Mouse (Mus musculus) midbrain, embryonic 15.5 days (tissue): ENCODE results near the gene Smyd5. TPM values are rescaled to one million over a fixed set of nuclear protein-coding genes. Genes with fewer than 3 reads are reported as not detected.

Experiments used
- ATAC-seq: fragments of 200-750 bp; cut with Nextera tagmentation; replicated peaks from 2 replicates; pipeline ENCODE4 v1.8.0; 2017; ENCODE audit warnings: moderate TSS enrichment
- H3K27ac ChIP-seq: fragments of 300-500 bp; sonication (generic); 2 replicates; pipeline ENCODE4 v1.5.1; 2015; ENCODE audit warnings: mild to moderate bottlenecking, inconsistent platforms
- H3K27me3 ChIP-seq: fragments of 300-500 bp; sonication (generic); replicated peaks from 2 replicates; pipeline ENCODE4 v1.6.1; 2015; ENCODE audit warnings: inconsistent platforms
- H3K36me3 ChIP-seq: fragments of 300-500 bp; sonication (generic); replicated peaks from 2 replicates; pipeline ENCODE4 v1.6.1; 2015; ENCODE audit warnings: inconsistent platforms
- H3K4me1 ChIP-seq: fragments of 300-500 bp; sonication (generic); 2 replicates; pipeline ENCODE4 v1.6.1; 2015; ENCODE audit warnings: inconsistent platforms
- H3K4me2 ChIP-seq: fragments of 300-500 bp; sonication (generic); 2 replicates; pipeline ENCODE4 v1.6.1; 2015; ENCODE audit warnings: inconsistent platforms, mild to moderate bottlenecking, moderate library complexity
- H3K4me3 ChIP-seq: fragments of 300-500 bp; sonication (generic); 2 replicates; pipeline ENCODE4 v1.5.1; 2015; ENCODE audit warnings: mild to moderate bottlenecking, inconsistent platforms
- H3K9ac ChIP-seq: fragments of 300-500 bp; sonication (generic); 2 replicates; pipeline ENCODE4 v1.6.1; 2015; ENCODE audit warnings: mild to moderate bottlenecking, inconsistent platforms
- H3K9me3 ChIP-seq: fragments of 300-500 bp; sonication (generic); 2 replicates; pipeline ENCODE4 v1.6.1; 2016; ENCODE audit warnings: inconsistent platforms
- WGBS: fragments of 180-500 bp; shearing (Covaris S2); methylation state at CpG from one replicate; pipeline ENCODE4 v1.1.7; 2015; ENCODE audit warnings: mixed read lengths; 5-methylcytosine and 5-hydroxymethylcytosine counted together
- polyA plus RNA-seq: library from polyadenylated mRNA; unstranded; fragments of >200 nt; fragmentation: Nextera tagmentation; extraction: Ambion mirVana; gene quantifications from 2 replicates; pipeline ENCODE4 v1.2.1, GENCODE M21; 2015

Gene Smyd5
- polyA plus RNA-seq, 1 experiment from 2014 or later = 73.2 TPM

DNA sequence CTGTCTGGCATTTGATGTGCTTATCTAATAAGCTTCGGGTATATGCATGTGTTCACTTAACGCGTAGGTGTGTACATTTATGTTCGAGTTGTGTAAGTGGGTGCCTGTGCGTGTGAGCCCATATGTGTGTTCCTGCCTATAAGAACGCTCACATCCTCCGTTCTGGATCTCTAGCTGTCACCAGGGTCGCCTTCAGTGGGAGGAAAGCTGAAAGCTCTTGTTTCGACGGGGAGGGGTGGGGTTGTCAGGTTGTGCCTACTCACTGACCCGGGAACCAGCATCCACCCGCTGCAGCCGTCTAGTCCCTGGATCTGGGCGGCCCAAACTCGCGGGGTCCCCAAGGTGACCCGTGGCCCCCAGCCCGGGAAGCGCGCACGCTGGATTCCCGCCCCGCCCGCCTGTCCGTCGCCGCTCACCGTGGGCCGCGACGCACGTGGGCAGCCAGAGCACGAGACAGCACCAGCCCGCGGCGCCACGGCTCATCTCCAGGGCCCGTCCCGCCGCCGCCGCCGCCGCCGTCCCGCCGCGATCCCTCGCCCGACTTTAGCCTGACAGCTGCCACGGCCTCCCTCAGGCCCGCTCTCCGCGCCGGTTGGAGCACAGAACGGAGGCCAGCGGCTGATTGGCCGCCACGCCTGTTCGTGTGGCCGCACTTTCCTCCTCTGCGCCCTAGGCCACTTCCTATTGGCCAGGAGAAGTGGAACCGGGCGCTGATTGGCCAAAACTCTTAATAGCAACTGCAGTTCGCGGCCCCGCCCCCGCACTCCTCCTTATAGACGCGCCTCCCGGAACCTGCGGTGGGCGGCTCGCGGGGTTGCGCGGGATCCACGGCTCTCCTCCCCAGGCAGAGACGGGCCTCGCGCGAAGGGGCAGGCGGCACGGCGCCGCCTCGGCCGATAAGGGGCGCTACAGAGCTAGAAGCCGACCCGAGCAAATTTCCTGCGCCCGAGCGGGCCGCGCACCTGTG, 19.2 kb downstream of the Smyd5 start, which contains the start of gene Cct7:
Gene Cct7 (plus strand): TSS at position 818 of the 967 bp plus-strand sequence.
- Histone ChIP-seq H3K27me3 (no peaks in the 10 kb centered on the region), H3K27ac (peak within 1 kb of the TSS; percentile 88), H3K4me1 (peaks cover 40% of the 10 kb centered on the region), H3K4me3 (peak within 1 kb of the TSS; percentile 78), H3K36me3 (0 out of 2 replicates have a peak, but pooled peaks cover 5% of the 10 kb centered on the region), H3K9me3 (no peaks in the 10 kb centered on the region), H3K4me2 (peak within 1 kb of the TSS; percentile 89), H3K9ac (peak within 1 kb of the TSS; percentile 78)
- 2% methylated on average over 96 of the region's 96 CpGs for WGBS
- peak; percentile 93 for ATAC-seq

DNA sequence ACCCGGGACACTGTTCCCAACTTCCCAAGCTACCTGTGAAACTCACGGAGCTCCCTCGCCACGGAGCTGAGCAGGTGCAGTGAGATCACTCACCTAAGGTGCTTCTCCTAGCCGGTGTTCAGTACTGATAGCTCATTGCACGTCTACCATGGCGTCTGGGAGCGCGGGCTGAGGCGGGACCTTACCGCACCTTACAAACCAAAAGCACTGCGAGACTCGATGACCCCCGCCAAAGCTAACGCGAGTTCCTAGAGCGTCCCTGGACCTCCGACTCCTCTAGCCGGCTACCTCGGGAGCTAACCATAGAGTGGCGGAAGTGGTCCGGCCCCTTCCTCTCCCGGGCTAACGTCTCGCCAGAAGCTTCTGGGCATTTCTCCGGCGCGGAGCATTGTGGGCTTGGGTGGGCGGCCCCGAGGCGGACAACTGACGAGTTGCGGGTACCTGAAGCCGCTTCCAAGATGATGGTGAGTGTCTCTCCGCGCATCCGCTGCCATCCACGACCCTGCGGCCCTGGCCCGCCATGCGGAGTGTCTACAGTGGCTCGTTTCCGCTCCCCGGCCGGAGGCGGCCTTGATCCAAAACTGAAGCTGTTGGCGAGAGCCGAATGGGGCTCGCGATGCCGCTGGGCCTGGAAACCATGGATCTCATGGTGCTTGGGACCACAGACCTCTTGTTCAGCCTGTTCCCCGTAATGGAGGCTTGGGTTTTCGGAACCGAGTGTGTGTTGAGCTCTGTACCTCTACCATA, 20.0 kb downstream of the Smyd5 start, which contains the start of gene Pradc1:
Gene Pradc1 (minus strand): TSS at position 307 of the 747 bp plus-strand sequence.
- Histone ChIP-seq H3K4me2 (peak within 1 kb of the TSS; percentile 89), H3K27me3 (no peaks in the 10 kb centered on the region), H3K9me3 (no peaks in the 10 kb centered on the region), H3K36me3 (no peaks in the 10 kb centered on the region), H3K4me1 (peaks cover 47% of the 10 kb centered on the region), H3K4me3 (peak within 1 kb of the TSS; percentile 78), H3K9ac (peak within 1 kb of the TSS; percentile 78), H3K27ac (peak within 1 kb of the TSS; percentile 88)
- under 1% methylated on average over 54 of the region's 54 CpGs for WGBS
- peak; percentile 95 for ATAC-seq

DNA sequence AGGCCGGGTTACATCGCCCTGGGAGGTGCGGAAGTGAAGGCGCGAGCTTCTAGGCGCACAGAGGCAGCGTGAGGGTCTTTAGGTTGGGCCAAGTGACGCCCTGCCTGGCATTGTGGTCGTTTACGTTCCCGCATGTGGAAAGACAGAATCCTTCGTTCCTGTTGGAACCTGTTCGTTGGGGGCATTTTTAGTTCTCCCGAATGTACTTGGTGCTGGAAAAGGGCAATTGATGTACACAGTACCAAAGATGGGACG, 20.5 kb downstream of the Smyd5 start:
- H3K27ac ChIP-seq = peak overlapping the region; percentile 88
- peaks cover 47% of the 10 kb centered on the region for H3K4me1 ChIP-seq
- peak overlapping the region; percentile 78 for H3K4me3 ChIP-seq
- no peaks in the 10 kb centered on the region for H3K9me3 ChIP-seq
- peak overlapping the region; percentile 78 for H3K9ac ChIP-seq
- under 1% methylated on average over 15 of the region's 15 CpGs for WGBS
- ATAC-seq = no peak; the same call in 1 of the 2 replicates
- no peaks in the 10 kb centered on the region for H3K27me3 ChIP-seq
- peak overlapping the region; percentile 89 for H3K4me2 ChIP-seq
- H3K36me3 ChIP-seq = no peaks in the 10 kb centered on the region

DNA sequence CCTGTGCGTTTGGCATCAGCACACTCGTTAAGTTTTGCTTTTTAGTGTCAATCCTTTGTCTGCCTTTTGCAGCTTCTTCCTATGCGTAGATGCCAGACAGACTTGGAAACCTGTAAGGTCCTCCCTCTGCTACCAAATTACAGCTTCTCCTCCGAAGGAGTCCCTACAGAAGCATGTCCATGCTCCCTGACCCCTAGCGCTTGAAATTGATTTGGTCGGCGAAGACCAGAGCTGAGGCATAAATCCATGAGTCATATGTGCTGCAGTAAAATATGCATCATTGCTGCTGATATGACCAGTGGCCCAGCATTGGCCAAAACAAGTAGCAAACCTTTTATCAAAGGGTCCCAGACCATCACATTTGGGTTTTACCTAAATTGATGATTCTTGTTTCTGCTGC, 21.0 kb downstream of the Smyd5 start:
- H3K4me2 ChIP-seq = peak overlapping the region; percentile 89
- H3K27me3 ChIP-seq = no peaks in the 10 kb centered on the region
- no peaks in the 10 kb centered on the region for H3K9me3 ChIP-seq
- H3K36me3 ChIP-seq = no peaks in the 10 kb centered on the region
- peak overlapping the region; percentile 78 for H3K9ac ChIP-seq
- peaks cover 47% of the 10 kb centered on the region for H3K4me1 ChIP-seq
- H3K4me3 ChIP-seq = peak overlapping the region; percentile 78
- WGBS = 10% methylated on average over 7 of the region's 7 CpGs
- peak overlapping the region; percentile 88 for H3K27ac ChIP-seq
- ATAC-seq = no peak

DNA sequence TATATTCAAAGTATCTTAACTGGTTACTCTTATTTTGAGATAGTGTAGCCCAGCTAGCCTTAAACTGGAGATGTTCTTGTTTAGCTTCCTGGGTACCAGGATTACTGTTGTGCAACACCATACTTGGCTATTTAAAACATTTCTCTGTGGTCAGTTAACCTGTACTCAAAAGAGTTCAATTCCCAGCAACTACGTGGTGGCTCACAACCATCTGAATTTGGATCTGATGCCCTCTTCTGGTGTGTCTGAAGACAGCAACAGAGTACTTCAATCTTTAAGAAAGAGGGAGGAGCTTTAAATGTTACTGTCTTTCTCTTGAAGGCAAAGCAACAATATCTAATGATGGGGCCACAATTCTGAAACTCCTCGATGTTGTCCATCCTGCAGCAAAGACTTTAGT, 27.8 kb downstream of the Smyd5 start:
- no peaks in the 10 kb centered on the region for H3K9me3 ChIP-seq
- H3K4me3 ChIP-seq = no peak overlapping the region
- WGBS = 93% methylated on average over 2 of the region's 2 CpGs
- no peak overlapping the region for H3K27ac ChIP-seq
- peaks cover 51% of the 10 kb centered on the region for H3K36me3 ChIP-seq
- H3K9ac ChIP-seq = no peak overlapping the region
- peaks cover 19% of the 10 kb centered on the region for H3K4me1 ChIP-seq
- H3K27me3 ChIP-seq = no peaks in the 10 kb centered on the region
- no peak overlapping the region for H3K4me2 ChIP-seq
- no peak for ATAC-seq

DNA sequence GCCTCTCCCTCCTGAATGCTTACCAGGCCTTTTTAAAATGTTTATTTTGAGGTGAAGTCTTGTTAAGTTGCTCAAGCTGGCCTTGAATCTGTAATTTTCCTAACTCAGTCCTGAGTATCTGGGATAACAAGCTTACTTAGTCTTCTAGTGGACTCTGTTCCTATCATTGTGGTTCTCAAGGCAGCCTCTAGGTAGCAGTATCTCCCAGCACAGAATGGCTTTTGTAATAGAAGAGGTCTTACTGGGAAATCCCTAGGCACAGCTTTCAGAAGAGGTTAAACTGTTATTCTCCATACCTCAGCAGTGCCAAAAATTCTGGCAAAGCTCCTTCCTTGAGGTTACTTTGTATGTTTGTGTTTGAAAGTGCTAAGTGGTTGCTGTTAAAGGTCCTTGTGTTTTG, 33.6 kb downstream of the Smyd5 start:
- Histone ChIP-seq H3K9me3 (no peaks in the 10 kb centered on the region), H3K9ac (no peak overlapping the region), H3K27ac (no peak overlapping the region), H3K36me3 (peaks cover 73% of the 10 kb centered on the region), H3K4me3 (no peak overlapping the region), H3K4me1 (no peaks in the 10 kb centered on the region), H3K27me3 (no peaks in the 10 kb centered on the region), H3K4me2 (no peak overlapping the region)
- ATAC-seq = no peak

DNA sequence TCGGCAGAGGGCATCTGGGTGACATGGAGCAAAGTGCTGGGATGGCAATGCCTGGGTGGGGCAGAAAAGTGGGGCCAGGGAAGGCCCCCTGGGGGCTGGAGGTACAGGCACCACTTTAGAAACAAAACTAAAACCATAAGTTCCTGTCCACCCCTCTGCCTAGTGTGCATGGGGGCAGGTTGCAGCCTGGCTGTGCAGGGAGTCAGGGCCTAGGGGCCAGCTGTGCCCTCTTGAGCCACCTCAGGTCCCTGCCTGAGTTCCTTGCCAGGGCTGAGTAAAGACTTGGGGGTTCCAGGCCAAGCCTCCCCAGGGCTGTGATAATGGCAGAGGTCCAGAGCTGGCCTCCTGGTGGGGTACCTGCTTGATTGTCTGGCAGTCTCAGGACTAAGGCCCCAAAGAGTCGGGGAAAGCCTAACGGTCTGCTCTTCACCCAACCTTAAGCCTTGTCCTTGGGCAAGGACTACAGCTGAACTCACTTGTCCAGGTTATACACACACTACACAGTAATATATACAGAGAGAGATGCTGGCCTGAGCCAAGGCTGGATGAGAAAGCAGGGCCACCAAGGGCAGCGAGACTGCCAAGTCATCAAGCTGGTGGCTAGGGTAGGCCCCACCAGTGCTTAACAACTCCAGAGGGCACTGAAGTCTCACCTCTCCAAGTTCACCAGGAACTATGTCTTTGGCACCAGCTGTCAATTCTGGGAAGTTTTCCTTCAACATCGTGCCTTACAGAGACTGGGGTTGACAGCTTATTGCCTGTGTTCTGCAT, 38.1 kb downstream of the Smyd5 start:
- H3K4me3 ChIP-seq = no peak overlapping the region
- H3K27me3 ChIP-seq = no peaks in the 10 kb centered on the region
- H3K9me3 ChIP-seq = no peaks in the 10 kb centered on the region
- H3K4me1 ChIP-seq = no peaks in the 10 kb centered on the region
- peaks cover 39% of the 10 kb centered on the region for H3K36me3 ChIP-seq
- no peak for ATAC-seq
- H3K9ac ChIP-seq = no peak overlapping the region
- 77% methylated on average over 5 of the region's 5 CpGs for WGBS
- H3K27ac ChIP-seq = no peak overlapping the region
- no peak overlapping the region for H3K4me2 ChIP-seq

DNA sequence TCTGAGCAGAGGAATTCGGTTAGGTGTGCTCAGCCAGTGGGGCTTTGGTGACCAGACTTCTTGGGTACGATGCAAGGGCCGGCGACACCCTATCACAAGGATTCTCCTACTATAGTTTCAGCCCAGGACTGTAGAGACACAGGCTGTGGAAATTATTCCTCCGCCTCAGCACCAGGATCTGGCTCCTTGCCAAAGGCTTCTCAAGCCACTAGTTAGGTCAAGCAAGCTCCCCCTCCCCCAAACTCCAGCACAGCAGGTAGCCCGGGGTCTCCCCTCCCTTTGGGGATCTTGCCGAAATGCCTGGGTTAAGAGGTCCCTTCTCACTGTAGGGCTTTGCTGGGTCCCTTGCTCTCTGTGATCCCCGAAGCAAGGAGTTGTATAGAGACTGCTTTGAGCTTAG, 40.2 kb downstream of the Smyd5 start:
- Histone ChIP-seq H3K9ac (no peak overlapping the region), H3K36me3 (peaks cover 24% of the 10 kb centered on the region), H3K27me3 (no peaks in the 10 kb centered on the region), H3K9me3 (no peaks in the 10 kb centered on the region), H3K4me2 (no peak overlapping the region), H3K27ac (no peak overlapping the region), H3K4me3 (no peak overlapping the region), H3K4me1 (no peaks in the 10 kb centered on the region)
- 63% methylated on average over 8 of the region's 8 CpGs for WGBS
- no peak for ATAC-seq

DNA sequence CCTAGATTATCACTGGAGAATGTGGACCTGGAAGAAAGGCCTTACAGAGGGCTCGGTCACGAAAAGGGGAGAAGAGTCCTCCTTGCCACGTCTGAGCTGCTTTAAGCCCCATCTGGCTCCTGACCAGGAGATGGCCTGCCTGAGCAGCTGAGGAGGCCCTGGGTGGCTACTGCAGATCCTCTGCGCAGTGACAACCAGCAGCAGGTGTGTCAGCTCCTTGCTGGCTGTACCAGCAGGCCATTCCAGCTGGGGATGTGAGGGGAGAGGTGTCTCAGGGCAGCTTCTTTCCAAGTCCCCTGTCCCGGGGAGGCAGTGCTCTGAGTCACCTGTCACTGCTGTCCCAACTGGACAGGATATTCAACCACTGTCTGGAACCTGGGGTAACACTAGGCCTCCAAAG, 40.8 kb downstream of the Smyd5 start:
- ATAC-seq = no peak
- no peak overlapping the region for H3K9ac ChIP-seq

DNA sequence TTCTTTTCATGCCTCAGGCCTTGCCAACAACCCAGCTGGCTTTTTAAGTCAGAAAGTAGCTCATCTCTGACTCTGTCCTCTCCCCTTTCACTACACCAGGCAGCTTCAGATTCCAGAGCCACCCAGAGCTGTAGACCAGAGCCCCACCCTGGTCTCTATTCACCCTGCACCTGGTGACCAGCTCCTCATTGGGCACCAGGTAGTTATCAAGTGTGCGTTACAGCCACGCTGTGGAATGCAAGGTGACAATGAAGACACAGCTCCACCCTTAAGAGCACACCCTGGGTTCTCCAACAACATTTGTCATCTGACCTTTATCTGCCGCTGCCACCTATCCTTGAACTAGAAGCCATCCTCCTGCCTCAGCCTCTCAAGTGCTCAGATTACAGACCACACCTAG, 43.8 kb downstream of the Smyd5 start:
- ATAC-seq = no peak
- 90% methylated on average over 3 of the region's 3 CpGs for WGBS

More for the DNA sequence above, 40.8 kb downstream of the Smyd5 start:
- no peak overlapping the region for H3K27ac ChIP-seq
- no peaks in the 10 kb centered on the region for H3K27me3 ChIP-seq
- peaks cover 18% of the 10 kb centered on the region for H3K36me3 ChIP-seq
- H3K9me3 ChIP-seq = no peaks in the 10 kb centered on the region
- WGBS = 61% methylated on average over 5 of the region's 5 CpGs
- H3K4me2 ChIP-seq = no peak overlapping the region
- no peak overlapping the region for H3K4me3 ChIP-seq
- H3K4me1 ChIP-seq = no peaks in the 10 kb centered on the region

DNA sequence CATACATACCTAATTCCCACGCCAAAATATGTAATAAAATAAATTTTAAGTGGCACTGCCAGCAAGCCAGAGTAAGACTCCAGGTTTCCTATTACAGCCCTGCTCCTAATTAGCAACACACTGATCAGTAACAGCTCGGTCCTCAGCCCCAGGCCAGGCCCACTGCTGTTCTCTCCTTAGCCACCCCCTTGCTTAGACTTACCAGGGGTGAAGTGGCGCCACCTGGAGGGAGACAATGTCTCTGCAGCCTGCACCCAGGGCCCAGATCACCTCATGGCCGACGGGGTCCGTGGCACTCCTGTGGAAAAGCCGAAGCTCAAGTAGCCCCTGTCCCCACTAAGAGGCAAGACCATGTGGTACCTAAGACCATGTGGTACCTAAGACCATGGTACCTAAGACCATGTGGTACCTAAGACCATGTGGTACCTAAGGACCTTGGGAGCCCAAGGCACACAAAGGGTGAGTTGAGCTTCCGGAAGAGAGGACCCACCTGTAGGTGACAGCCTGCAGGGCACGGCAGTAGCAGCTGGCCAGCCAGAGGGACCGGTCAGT, 45.7 kb downstream of the Smyd5 start:
- peak; percentile 35; the same call in 1 of the 2 replicates for ATAC-seq
- Histone ChIP-seq H3K27ac (no peak overlapping the region), H3K27me3 (no peaks in the 10 kb centered on the region), H3K4me2 (no peak overlapping the region), H3K4me1 (no peaks in the 10 kb centered on the region), H3K9me3 (no peaks in the 10 kb centered on the region), H3K9ac (no peak overlapping the region), H3K4me3 (no peak overlapping the region), H3K36me3 (0 out of 2 replicates have a peak, but pooled peaks cover 8% of the 10 kb centered on the region)
- 46% methylated on average over 10 of the region's 10 CpGs for WGBS

More for the DNA sequence above, 43.8 kb downstream of the Smyd5 start:
- Histone ChIP-seq H3K4me1 (no peaks in the 10 kb centered on the region), H3K9ac (no peak overlapping the region), H3K9me3 (no peaks in the 10 kb centered on the region), H3K27me3 (no peaks in the 10 kb centered on the region), H3K4me3 (no peak overlapping the region), H3K4me2 (no peak overlapping the region), H3K36me3 (0 out of 2 replicates have a peak, but pooled peaks cover 8% of the 10 kb centered on the region), H3K27ac (no peak overlapping the region)
